Mouse (Mus musculus): ENCODE measurements around the gene Car11. TPM values are rescaled to one million over a fixed set of nuclear protein-coding genes. Genes with fewer than 3 reads are reported as not detected.

The Car11 gene
- polyA plus RNA-seq, 1 experiment from 2014 or later = 39.8 TPM

GRCm38 (mm10) chr7:45739820-45740219 lies 40.2 kb downstream of the Car11 start:
- 67% methylated on average over 10 of the region's 10 CpGs for WGBS
- Histone ChIP-seq H3K27ac (replicated peaks) (no peak overlapping the region), H3K9me3 (no peaks in the 10 kb centered on the region), H3K27me3 (no peaks in the 10 kb centered on the region), H3K36me3 (no peaks in the 10 kb centered on the region), H3K9ac (replicated peaks) (no peak overlapping the region), H3K4me3 (no peak overlapping the region), H3K4me2 (replicated peaks) (no peak overlapping the region), H3K4me1 (0 out of 2 replicates have a peak, but pooled peaks cover 5% of the 10 kb centered on the region)
- no peak for ATAC-seq (replicated peaks)

GRCm38 (mm10) chr7:45741308-45741707 lies 41.7 kb downstream of the Car11 start:
- ATAC-seq (replicated peaks) = no peak
- Histone ChIP-seq H3K36me3 (no peaks in the 10 kb centered on the region), H3K27me3 (no peaks in the 10 kb centered on the region), H3K27ac (replicated peaks) (no peak overlapping the region), H3K4me2 (replicated peaks) (no peak overlapping the region), H3K4me1 (0 out of 2 replicates have a peak, but pooled peaks cover 5% of the 10 kb centered on the region), H3K9me3 (no peaks in the 10 kb centered on the region), H3K4me3 (no peak overlapping the region), H3K9ac (replicated peaks) (no peak overlapping the region)
- WGBS = 83% methylated on average over 12 of the region's 12 CpGs

- H3K9me3 ChIP-seq = no peaks in the 10 kb centered on the region
- ATAC-seq (replicated peaks) = 0 out of 2 replicates have a peak, but pooled peaks have one; percentile 13
- peak overlapping the region; percentile 25 for H3K4me2 ChIP-seq (replicated peaks)
- WGBS = 29% methylated on average over 11 of the region's 11 CpGs
- H3K27me3 ChIP-seq = no peaks in the 10 kb centered on the region
- no peaks in the 10 kb centered on the region for H3K36me3 ChIP-seq
- H3K27ac ChIP-seq (replicated peaks) = no peak overlapping the region
- H3K9ac ChIP-seq (replicated peaks) = no peak overlapping the region; the same call in 1 of the 2 replicates
- 0 out of 2 replicates have a peak, but pooled peaks cover 5% of the 10 kb centered on the region for H3K4me1 ChIP-seq
- H3K4me3 ChIP-seq = peak overlapping the region; percentile 20; the same call in 1 of the 2 replicates
Measured at GRCm38 (mm10) chr7:45741777-45742176, 42.1 kb downstream of the Car11 start.

GRCm38 (mm10) chr7:45742338-45742737 lies 42.7 kb downstream of the Car11 start:
- Histone ChIP-seq H3K27ac (replicated peaks) (no peak overlapping the region), H3K9me3 (no peaks in the 10 kb centered on the region), H3K9ac (replicated peaks) (no peak overlapping the region; the same call in 1 of the 2 replicates), H3K36me3 (no peaks in the 10 kb centered on the region), H3K4me1 (0 out of 2 replicates have a peak, but pooled peaks cover 5% of the 10 kb centered on the region), H3K4me3 (peak overlapping the region; percentile 20; the same call in 1 of the 2 replicates), H3K4me2 (replicated peaks) (peak overlapping the region; percentile 25), H3K27me3 (no peaks in the 10 kb centered on the region)
- 36% methylated on average over 19 of the region's 19 CpGs for WGBS
- no peak for ATAC-seq (replicated peaks)

- Histone ChIP-seq H3K36me3 (no peaks in the 10 kb centered on the region), H3K27me3 (no peaks in the 10 kb centered on the region), H3K4me2 (replicated peaks) (no peak overlapping the region), H3K27ac (replicated peaks) (no peak overlapping the region), H3K4me1 (0 out of 2 replicates have a peak, but pooled peaks cover 10% of the 10 kb centered on the region), H3K4me3 (no peak overlapping the region), H3K9me3 (no peaks in the 10 kb centered on the region), H3K9ac (replicated peaks) (no peak overlapping the region)
- 31% methylated on average over 2 of the region's 2 CpGs for WGBS
- ATAC-seq (replicated peaks) = no peak
Measured at GRCm38 (mm10) chr7:45744387-45744786, 44.7 kb downstream of the Car11 start.

GRCm38 (mm10) chr7:45746518-45746917 lies 46.9 kb downstream of the Car11 start:
- Histone ChIP-seq H3K4me1 (0 out of 2 replicates have a peak, but pooled peaks cover 15% of the 10 kb centered on the region), H3K36me3 (no peaks in the 10 kb centered on the region), H3K4me2 (replicated peaks) (no peak overlapping the region), H3K27ac (replicated peaks) (no peak overlapping the region), H3K9me3 (no peaks in the 10 kb centered on the region), H3K4me3 (no peak overlapping the region), H3K27me3 (no peaks in the 10 kb centered on the region), H3K9ac (replicated peaks) (no peak overlapping the region)
- ATAC-seq (replicated peaks) = no peak
- WGBS = 64% methylated on average over 6 of the region's 6 CpGs

- Histone ChIP-seq H3K4me2 (replicated peaks) (no peak overlapping the region), H3K4me1 (0 out of 2 replicates have a peak, but pooled peaks cover 10% of the 10 kb centered on the region), H3K4me3 (no peak overlapping the region), H3K36me3 (no peaks in the 10 kb centered on the region), H3K9me3 (no peaks in the 10 kb centered on the region), H3K9ac (replicated peaks) (no peak overlapping the region), H3K27ac (replicated peaks) (no peak overlapping the region), H3K27me3 (no peaks in the 10 kb centered on the region)
- 81% methylated on average over 4 of the region's 5 CpGs for WGBS
- ATAC-seq (replicated peaks) = no peak
Measured at GRCm38 (mm10) chr7:45747450-45747849, 47.8 kb downstream of the Car11 start.

GRCm38 (mm10) chr7:45748110-45748509 lies 48.5 kb downstream of the Car11 start:
- H3K9me3 ChIP-seq = no peaks in the 10 kb centered on the region
- H3K4me3 ChIP-seq = no peak overlapping the region
- no peak overlapping the region for H3K9ac ChIP-seq (replicated peaks)
- 0 out of 2 replicates have a peak, but pooled peaks cover 10% of the 10 kb centered on the region for H3K4me1 ChIP-seq
- 83% methylated on average over 7 of the region's 7 CpGs for WGBS
- H3K27me3 ChIP-seq = no peaks in the 10 kb centered on the region
- no peaks in the 10 kb centered on the region for H3K36me3 ChIP-seq
- H3K4me2 ChIP-seq (replicated peaks) = no peak overlapping the region
- H3K27ac ChIP-seq (replicated peaks) = no peak overlapping the region
- ATAC-seq (replicated peaks) = no peak

- 46% methylated on average over 8 of the region's 10 CpGs for WGBS
- H3K9ac ChIP-seq (replicated peaks) = no peak overlapping the region
- H3K4me2 ChIP-seq (replicated peaks) = no peak overlapping the region
- no peak overlapping the region for H3K4me3 ChIP-seq
- 0 out of 2 replicates have a peak, but pooled peaks cover 10% of the 10 kb centered on the region for H3K4me1 ChIP-seq
- H3K27me3 ChIP-seq = no peaks in the 10 kb centered on the region
- no peaks in the 10 kb centered on the region for H3K36me3 ChIP-seq
- no peaks in the 10 kb centered on the region for H3K9me3 ChIP-seq
- no peak for ATAC-seq (replicated peaks)
- H3K27ac ChIP-seq (replicated peaks) = no peak overlapping the region
Measured at GRCm38 (mm10) chr7:45749401-45749800, 49.8 kb downstream of the Car11 start.

GRCm38 (mm10) chr7:45750162-45750561 lies 50.5 kb downstream of the Car11 start:
- whole genome bisulfite sequencing = 79% methylated on average over 9 of the region's 9 CpGs
- Histone ChIP-seq H3K4me1 (0 out of 2 replicates have a peak, but pooled peaks cover 10% of the 10 kb centered on the region), H3K4me3 (no peak overlapping the region), H3K9me3 (no peaks in the 10 kb centered on the region), H3K4me2 (replicated peaks) (no peak overlapping the region), H3K9ac (replicated peaks) (no peak overlapping the region), H3K27me3 (no peaks in the 10 kb centered on the region), H3K36me3 (no peaks in the 10 kb centered on the region), H3K27ac (replicated peaks) (no peak overlapping the region)
- ATAC-seq (replicated peaks) = no peak

Other genes starting within 250 kb of the Car11 start
- 6,132 and 6,335 TPM in 2 replicates for gene Ftl1, start 240.0 kb upstream of the Car11 start, polyA plus RNA-seq (2015; fragmentation: Nextera tagmentation; extraction: Ambion mirVana)
- 288 and 289 TPM in 2 replicates for gene Bax, start 232.9 kb upstream of the Car11 start, polyA plus RNA-seq (2015; fragmentation: Nextera tagmentation; extraction: Ambion mirVana)
- 0.14 and 0.18 TPM in 2 replicates for gene Tulp2, start 218.0 kb upstream of the Car11 start, polyA plus RNA-seq (2015; fragmentation: Nextera tagmentation; extraction: Ambion mirVana)
- not detected in 2 replicates for gene Gm45808, start 213.0 kb upstream of the Car11 start, polyA plus RNA-seq (2015; fragmentation: Nextera tagmentation; extraction: Ambion mirVana)
- gene Dhdh, start 211.0 kb upstream of the Car11 start, polyA plus RNA-seq (2015; fragmentation: Nextera tagmentation; extraction: Ambion mirVana) = 2.3 and 2.6 TPM in 2 replicates
- gene Nucb1, start 189.4 kb upstream of the Car11 start, polyA plus RNA-seq (2015; fragmentation: Nextera tagmentation; extraction: Ambion mirVana) = 95.0 and 95.7 TPM in 2 replicates
- 15.4 and 15.6 TPM in 2 replicates for gene Ppp1r15a, start 173.6 kb upstream of the Car11 start, polyA plus RNA-seq (2015; fragmentation: Nextera tagmentation; extraction: Ambion mirVana)
- 0.72 and 0.92 TPM in 2 replicates for gene Plekha4, start 173.5 kb upstream of the Car11 start, polyA plus RNA-seq (2015; fragmentation: Nextera tagmentation; extraction: Ambion mirVana)
- gene Hsd17b14, start 144.9 kb upstream of the Car11 start, polyA plus RNA-seq (2015; fragmentation: Nextera tagmentation; extraction: Ambion mirVana) = not detected in 2 replicates
- gene Bcat2, start 129.7 kb upstream of the Car11 start, polyA plus RNA-seq (2015; fragmentation: Nextera tagmentation; extraction: Ambion mirVana) = 21.6 and 23.3 TPM in 2 replicates
- not detected in 2 replicates for gene Fgf21, start 84.4 kb upstream of the Car11 start, polyA plus RNA-seq (2015; fragmentation: Nextera tagmentation; extraction: Ambion mirVana)
- not detected in 2 replicates for gene Fut1, start 82.6 kb upstream of the Car11 start, polyA plus RNA-seq (2015; fragmentation: Nextera tagmentation; extraction: Ambion mirVana)
- 0.17 TPM in 1 of 2 replicates, not detected in the other for gene Izumo1, start 78.0 kb upstream of the Car11 start, polyA plus RNA-seq (2015; fragmentation: Nextera tagmentation; extraction: Ambion mirVana)
- 15.5 and 16.6 TPM in 2 replicates for gene Rasip1, start 72.4 kb upstream of the Car11 start, polyA plus RNA-seq (2015; fragmentation: Nextera tagmentation; extraction: Ambion mirVana)
- 2.5 and 2.7 TPM in 2 replicates for gene Mamstr, start 59.9 kb upstream of the Car11 start, polyA plus RNA-seq (2015; fragmentation: Nextera tagmentation; extraction: Ambion mirVana)
- 0.31 TPM in 1 of 2 replicates, not detected in the other for gene Fut2, start 33.4 kb upstream of the Car11 start, polyA plus RNA-seq (2015; fragmentation: Nextera tagmentation; extraction: Ambion mirVana)
- 0.29 and 0.45 TPM in 2 replicates for gene Ntn5, start 15.8 kb upstream of the Car11 start, polyA plus RNA-seq (2015; fragmentation: Nextera tagmentation; extraction: Ambion mirVana)
- 0.14 TPM in 1 of 2 replicates, not detected in the other for gene Sec1, start 5.4 kb upstream of the Car11 start, polyA plus RNA-seq (2015; fragmentation: Nextera tagmentation; extraction: Ambion mirVana)
- 3.6 and 4.1 TPM in 2 replicates for gene Dbp, start 5.2 kb downstream of the Car11 start, polyA plus RNA-seq (2015; fragmentation: Nextera tagmentation; extraction: Ambion mirVana)
- gene Rpl18, start 15.6 kb downstream of the Car11 start, polyA plus RNA-seq (2015; fragmentation: Nextera tagmentation; extraction: Ambion mirVana) = 633 and 683 TPM in 2 replicates
- gene Sphk2, start 18.2 kb downstream of the Car11 start, polyA plus RNA-seq (2015; fragmentation: Nextera tagmentation; extraction: Ambion mirVana) = 29.0 and 30.2 TPM in 2 replicates
- 0.37 and 1.0 TPM in 2 replicates for gene Fam83e, start 21.4 kb downstream of the Car11 start, polyA plus RNA-seq (2015; fragmentation: Nextera tagmentation; extraction: Ambion mirVana)
- gene Spaca4, start 26.0 kb downstream of the Car11 start, polyA plus RNA-seq (2015; fragmentation: Nextera tagmentation; extraction: Ambion mirVana) = not detected in 2 replicates
- 21.7 and 22.9 TPM in 2 replicates for gene Lmtk3, start 83.9 kb downstream of the Car11 start, polyA plus RNA-seq (2015; fragmentation: Nextera tagmentation; extraction: Ambion mirVana)
- gene Sult2b1, start 84.8 kb downstream of the Car11 start, polyA plus RNA-seq (2015; fragmentation: Nextera tagmentation; extraction: Ambion mirVana) = 6.0 and 7.6 TPM in 2 replicates
- gene Cyth2, start 114.7 kb downstream of the Car11 start, polyA plus RNA-seq (2015; fragmentation: Nextera tagmentation; extraction: Ambion mirVana) = 376 and 383 TPM in 2 replicates
- gene Kcnj14, start 124.9 kb downstream of the Car11 start, polyA plus RNA-seq (2015; fragmentation: Nextera tagmentation; extraction: Ambion mirVana) = 0.55 and 0.98 TPM in 2 replicates
- 46.8 and 46.9 TPM in 2 replicates for gene Grwd1, start 131.1 kb downstream of the Car11 start, polyA plus RNA-seq (2015; fragmentation: Nextera tagmentation; extraction: Ambion mirVana)
- gene Kdelr1, start 172.9 kb downstream of the Car11 start, polyA plus RNA-seq (2015; fragmentation: Nextera tagmentation; extraction: Ambion mirVana) = 33.3 and 38.3 TPM in 2 replicates
- 0.84 and 0.92 TPM in 2 replicates for gene Grin2d, start 178.5 kb downstream of the Car11 start, polyA plus RNA-seq (2015; fragmentation: Nextera tagmentation; extraction: Ambion mirVana)
- gene Syngr4, start 196.9 kb downstream of the Car11 start, polyA plus RNA-seq (2015; fragmentation: Nextera tagmentation; extraction: Ambion mirVana) = 0.33 TPM in 1 of 2 replicates, not detected in the other
- gene Tmem143, start 197.1 kb downstream of the Car11 start, polyA plus RNA-seq (2015; fragmentation: Nextera tagmentation; extraction: Ambion mirVana) = 4.8 and 5.7 TPM in 2 replicates
- gene Emp3, start 221.6 kb downstream of the Car11 start, polyA plus RNA-seq (2015; fragmentation: Nextera tagmentation; extraction: Ambion mirVana) = 17.2 and 18.5 TPM in 2 replicates
- 2.5 and 4.9 TPM in 2 replicates for gene Ccdc114, start 224.2 kb downstream of the Car11 start, polyA plus RNA-seq (2015; fragmentation: Nextera tagmentation; extraction: Ambion mirVana)